In genomic region chr7:46770706-46771105, GRCm38 (mm10) we compare ENCODE assay signal across 10 mouse cellular contexts. TPM values are rescaled to one million over a fixed set of nuclear protein-coding genes. Genes with fewer than 3 reads are reported as not detected.
DNase-seq lines count a peak whose midpoint lies in the region; ATAC-seq lines count a peak whose summit lies in the region.
"Had no signal": no experiment of that assay in that cellular context is flagged by ENCODE, and none has a peak within 500 bp of the region (broad histone marks: within the 10 kb centered on the region; RNA-seq: fewer than 3 reads in every experiment).

No protein-coding gene starts in this region.

- no peaks in the 10 kb centered on the region for H3K9me3 ChIP-seq in forebrain, embryonic 11.5 days (ENCODE audit: control insufficient read depth, low read length)
- H3K9me3 ChIP-seq in forebrain, embryonic 13.5 days (replicated peaks), result no peaks in the 10 kb centered on the region
- H3K9me3 ChIP-seq: stomach, embryonic 15.5 days had no signal

- 62% methylated on average over 4 of the region's 4 CpGs for WGBS in forebrain, embryonic 11.5 days
- WGBS in forebrain, embryonic 13.5 days, result 66% methylated on average over 4 of the region's 4 CpGs

- no peak overlapping the region for H3K4me3 ChIP-seq in forebrain, embryonic 11.5 days (ENCODE audit: low read depth, low read length)
- no peak overlapping the region for H3K4me3 ChIP-seq in forebrain, embryonic 13.5 days
- H3K4me3 ChIP-seq: stomach, embryonic 15.5 days had no signal

- H3K36me3 ChIP-seq in forebrain, embryonic 11.5 days (ENCODE audit: control insufficient read depth, insufficient read depth, low read length), result no peaks in the 10 kb centered on the region; the same call in none of the 2 replicates
- H3K36me3 ChIP-seq in forebrain, embryonic 13.5 days (ENCODE audit: poor library complexity, severe bottlenecking), result peaks cover 86% of the 10 kb centered on the region

- peak; percentile 83 for DNase-seq in forebrain, embryonic 11.5 days (ENCODE audit: low spot score)
- DNase-seq in 3T3-L1 (ENCODE audit: low read depth, low spot score), result peak; percentile 82
- DNase-seq in adrenal gland, adult 2 months, result peak; percentile 45
- peak; percentile 69 for DNase-seq in embryo, embryonic 11 days
- peak; percentile 53 for DNase-seq in hindlimb bud, embryonic 11.5 days (ENCODE audit: extremely low spot score, low read depth, low spot score)
- DNase-seq in left cerebral cortex, postnatal 25 days (ENCODE audit: low spot score in 2 of 2), result peak; percentile 39 to 41

- no peak overlapping the region for H3K4me2 ChIP-seq in forebrain, embryonic 11.5 days (ENCODE audit: low read depth, low read length, severe bottlenecking)
- H3K4me2 ChIP-seq in forebrain, embryonic 13.5 days, result no peak overlapping the region
- H3K4me2 ChIP-seq: stomach, embryonic 15.5 days had no signal

- no peaks in the 10 kb centered on the region for H3K27me3 ChIP-seq in forebrain, embryonic 11.5 days (ENCODE audit: control insufficient read depth, insufficient read depth, low read length)
- H3K27me3 ChIP-seq in forebrain, embryonic 13.5 days, result no peaks in the 10 kb centered on the region
- H3K27me3 ChIP-seq: stomach, embryonic 15.5 days had no signal

- ATAC-seq in forebrain, embryonic 11.5 days (replicated peaks; ENCODE audit: low FRiP score), result no peak
- no peak for ATAC-seq in forebrain, embryonic 13.5 days
- peak; percentile 51; the same call in 1 of the 2 replicates for ATAC-seq in neutrophil, adult 5-6 weeks (ENCODE audit: extremely low read depth, insufficient number of reproducible peaks, low FRiP score, poor library complexity, severe bottlenecking)

- intact Hi-C loops in left cerebral cortex, postnatal 25 days (cut with DNase I), result loop anchor here (1.0 kb wide), 1 partner anchor 56 kb away; no protein-coding TSS in a partner anchor

- H3K27ac ChIP-seq in forebrain, embryonic 11.5 days (ENCODE audit: low read depth, low read length), result no peak overlapping the region
- no peak overlapping the region for H3K27ac ChIP-seq in forebrain, embryonic 13.5 days
- H3K27ac ChIP-seq: stomach, embryonic 15.5 days had no signal

- no peak overlapping the region for H3K9ac ChIP-seq in forebrain, embryonic 11.5 days (ENCODE audit: low read length)
- no peak overlapping the region for H3K9ac ChIP-seq in forebrain, embryonic 13.5 days
- H3K9ac ChIP-seq: stomach, embryonic 15.5 days had no signal

- H3K4me1 ChIP-seq in forebrain, embryonic 11.5 days (replicated peaks; ENCODE audit: control insufficient read depth, insufficient read depth, low read length), result no peaks in the 10 kb centered on the region
- no peaks in the 10 kb centered on the region for H3K4me1 ChIP-seq in forebrain, embryonic 13.5 days
- H3K4me1 ChIP-seq: stomach, embryonic 15.5 days had no signal

RNA-seq across cellular contexts. Expression of gene Saa2, which starts 19.1 kb away (rescaled TPM):
- not detected in 2 replicates for polyA plus RNA-seq in forebrain, embryonic 11.5 days (2014; fragmentation: Nextera tagmentation; extraction: Ambion mirVana)
- not detected in 2 replicates for polyA plus RNA-seq in forebrain, embryonic 13.5 days (2015; fragmentation: Nextera tagmentation; extraction: Ambion mirVana)
- not detected for total RNA-seq in adrenal gland, adult 2 months (2021)
- polyA plus RNA-seq in adrenal gland, adult 2 months (2012; rRNA removed), result not detected in 2 replicates
- total RNA-seq in left cerebral cortex, postnatal 25 days (2021), result not detected
- not detected in 2 replicates for total RNA-seq in neutrophil, adult 5-6 weeks (2017)
- total RNA-seq: left cerebral cortex, postnatal 10 days had no signal
- polyA plus RNA-seq: stomach, embryonic 15.5 days had no signal

RNA-seq across cellular contexts. Expression of gene Hps5, which starts 25.2 kb away (rescaled TPM):
- polyA plus RNA-seq in forebrain, embryonic 11.5 days (2014; fragmentation: Nextera tagmentation; extraction: Ambion mirVana), result 18.3 and 23.7 TPM in 2 replicates
- polyA plus RNA-seq in forebrain, embryonic 13.5 days (2015; fragmentation: Nextera tagmentation; extraction: Ambion mirVana), result 15.0 and 16.1 TPM in 2 replicates
- 10 to 100 TPM; 20.1 to 23.9 TPM for total RNA-seq in adrenal gland, adult 2 months (2021)
- 11.2 and 11.3 TPM in 2 replicates for polyA plus RNA-seq in adrenal gland, adult 2 months (2012; rRNA removed)
- total RNA-seq in left cerebral cortex, postnatal 25 days (2021), result 10 to 100 TPM; 13.3 to 16.1 TPM
- 48.5 and 56.5 TPM in 2 replicates for total RNA-seq in neutrophil, adult 5-6 weeks (2017)

RNA-seq across cellular contexts. Expression of gene Gtf2h1, which starts 25.2 kb away (rescaled TPM):
- 53.9 and 56.2 TPM in 2 replicates for polyA plus RNA-seq in forebrain, embryonic 11.5 days (2014; fragmentation: Nextera tagmentation; extraction: Ambion mirVana)
- polyA plus RNA-seq in forebrain, embryonic 13.5 days (2015; fragmentation: Nextera tagmentation; extraction: Ambion mirVana), result 48.2 and 48.7 TPM in 2 replicates
- total RNA-seq in adrenal gland, adult 2 months (2021), result 10 to 100 TPM; 30.4 to 46.7 TPM
- polyA plus RNA-seq in adrenal gland, adult 2 months (2012; rRNA removed), result 4.9 and 8.5 TPM in 2 replicates
- 10 to 100 TPM; 37.9 to 41.1 TPM for total RNA-seq in left cerebral cortex, postnatal 25 days (2021)
- total RNA-seq in neutrophil, adult 5-6 weeks (2017), result 46.4 and 57.8 TPM in 2 replicates

RNA-seq across cellular contexts. Expression of gene Saa1, which starts 27.9 kb away (rescaled TPM):
- polyA plus RNA-seq in forebrain, embryonic 11.5 days (2014; fragmentation: Nextera tagmentation; extraction: Ambion mirVana), result not detected in 2 replicates
- polyA plus RNA-seq in forebrain, embryonic 13.5 days (2015; fragmentation: Nextera tagmentation; extraction: Ambion mirVana), result not detected in 2 replicates
- not detected for total RNA-seq in adrenal gland, adult 2 months (2021)
- not detected in 2 replicates for polyA plus RNA-seq in adrenal gland, adult 2 months (2012; rRNA removed)
- total RNA-seq in left cerebral cortex, postnatal 25 days (2021), result not detected
- not detected in 2 replicates for total RNA-seq in neutrophil, adult 5-6 weeks (2017)
- total RNA-seq: left cerebral cortex, postnatal 10 days had no signal

RNA-seq across cellular contexts. Expression of gene Saa4, which starts 38.3 kb away (rescaled TPM):
- polyA plus RNA-seq in forebrain, embryonic 11.5 days (2014; fragmentation: Nextera tagmentation; extraction: Ambion mirVana), result not detected in 2 replicates
- polyA plus RNA-seq in forebrain, embryonic 13.5 days (2015; fragmentation: Nextera tagmentation; extraction: Ambion mirVana), result 0.08 TPM in 1 of 2 replicates, not detected in the other
- under 1 TPM in 1 of 2 experiments, not detected in 1; 0.43 TPM for total RNA-seq in adrenal gland, adult 2 months (2021)
- polyA plus RNA-seq in adrenal gland, adult 2 months (2012; rRNA removed), result not detected in 2 replicates
- not detected for total RNA-seq in left cerebral cortex, postnatal 25 days (2021)
- total RNA-seq in neutrophil, adult 5-6 weeks (2017), result not detected in 2 replicates
- total RNA-seq: left cerebral cortex, postnatal 10 days had no signal
